Mouse (Mus musculus) layer of hippocampus, adult 6 months (tissue): Measurements from ENCODE around the gene B4galt4. TPM values are rescaled to one million over a fixed set of nuclear protein-coding genes. Genes with fewer than 3 reads are reported as not detected.

Source experiments
- long read RNA-seq, 2 experiments: library from polyadenylated mRNA; unstranded; transcript quantifications; one replicate each; pipeline ENCODE4 v2.0.0; 2019 to 2020
- polyA plus RNA-seq: library from polyadenylated mRNA; unstranded; fragments of <200 nt; fragmentation: Nextera tagmentation; gene quantifications from 2 replicates; pipeline ENCODE4 v1.2.3, GENCODE M21; 2021

The B4galt4 gene
- polyA plus RNA-seq: 22.9 and 23.1 TPM in 2 replicates
- long read RNA-seq, experiment 1, transcript B4galt4-205 (7 exons, 2,168 nt): minor isoform, 20 of 62 reads
- long read RNA-seq, experiment 1, transcript B4galt4-201 (7 exons, 2,304 nt): major isoform, 25 of 62 reads
- long read RNA-seq, experiment 1, partial matches to known transcripts: 13 of 62 reads
- long read RNA-seq, experiment 1, other reads (novel, unspliced or antisense): 2 of 62 reads
- long read RNA-seq, experiment 2, transcript B4galt4-205 (7 exons, 2,168 nt): minor isoform, 43 of 185 reads
- long read RNA-seq, experiment 2, transcript B4galt4-201 (7 exons, 2,304 nt): major isoform, 107 of 185 reads
- long read RNA-seq, experiment 2, transcript B4galt4-206 (7 exons, 2,009 nt): minor isoform, 12 of 185 reads
- long read RNA-seq, experiment 2, partial matches to known transcripts: 7 of 185 reads
- long read RNA-seq, experiment 2, other reads (novel, unspliced or antisense): 16 of 185 reads

GRCm38 (mm10) chr16:38742113-38742658, at the start of gene B4galt4:
Gene B4galt4, plus strand, starts transcription at chr16:38742264.

GRCm38 (mm10) chr16:38712581-38713403, 29.3 kb upstream of the B4galt4 start, which contains the start of gene Arhgap31:
Gene Arhgap31, minus strand, starts transcription at chr16:38713274.

GRCm38 (mm10) chr16:38800091-38800490, 58.0 kb downstream of the B4galt4 start, which contains the start of gene Upk1b:
Gene Upk1b, minus strand, starts transcription at chr16:38800328.

Other genes starting within 250 kb of the B4galt4 start
- 40.2 and 60.3 TPM in 2 replicates for gene Timmdc1, start 219.6 kb upstream of the B4galt4 start, polyA plus RNA-seq
- 42.0 and 42.2 TPM in 2 replicates for gene Poglut1, start 192.0 kb upstream of the B4galt4 start, polyA plus RNA-seq
- gene Tmem39a, start 183.6 kb upstream of the B4galt4 start, polyA plus RNA-seq: 6.0 and 6.8 TPM in 2 replicates
- gene Arhgap31, start 29.0 kb upstream of the B4galt4 start, polyA plus RNA-seq: 5.6 and 6.3 TPM in 2 replicates
- 1.4 and 1.8 TPM in 2 replicates for gene Upk1b, start 58.1 kb downstream of the B4galt4 start, polyA plus RNA-seq
- gene 4930435E12Rik, start 86.5 kb downstream of the B4galt4 start, polyA plus RNA-seq: not detected in 2 replicates
- 16.6 and 21.9 TPM in 2 replicates for gene Igsf11, start 150.4 kb downstream of the B4galt4 start, polyA plus RNA-seq